Mouse (Mus musculus) Muller cell, postnatal 12 days (primary cell): ENCODE data around the gene Kifc3.
A peak's percentile ranks its signal among the peaks of the same experiment; 100 is the strongest.

Source experiments
- DNase-seq: peaks from one replicate; pipeline ENCODE4 v3.0.0-alpha.2; 2015; ENCODE audit errors: inconsistent ontology term

Gene Kifc3

DNA sequence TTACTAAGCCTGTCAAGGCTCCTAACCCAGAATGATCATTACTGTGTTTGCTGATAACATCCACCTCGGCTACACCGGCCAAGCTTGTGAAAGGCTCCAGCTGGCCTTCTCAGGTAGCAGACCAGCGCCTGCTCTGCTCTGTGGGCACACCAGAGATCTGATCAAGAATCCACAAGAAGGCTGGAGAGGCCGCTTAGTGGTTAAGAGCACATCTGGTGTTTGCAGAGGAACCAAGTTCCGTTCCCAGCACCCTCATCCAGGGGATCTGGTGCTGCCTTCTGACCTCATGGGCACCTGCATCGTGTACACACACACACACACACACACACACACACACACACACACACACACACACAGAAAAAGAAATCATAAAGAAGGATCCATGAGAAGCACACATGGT, 46.5 kb downstream of the Kifc3 start:
- no peak for DNase-seq

DNA sequence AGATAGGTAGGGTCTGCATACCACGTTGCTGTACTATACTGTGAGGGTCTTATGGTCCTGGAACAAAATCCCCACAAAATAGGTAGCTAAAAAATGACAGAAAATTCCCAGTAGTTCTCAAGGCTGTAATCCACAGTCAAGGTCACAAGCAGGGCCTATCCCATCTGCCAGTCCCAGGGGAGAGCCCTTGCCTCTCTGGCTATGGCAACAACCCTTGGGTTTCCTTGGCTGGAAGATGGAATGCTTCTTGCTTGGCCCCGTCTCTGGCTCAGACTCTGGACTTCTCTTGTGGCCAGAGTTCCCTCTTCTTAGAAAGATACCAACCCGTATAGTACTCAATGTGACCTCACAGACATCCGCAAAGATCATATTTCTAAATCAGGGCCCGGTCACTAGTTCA, 47.3 kb downstream of the Kifc3 start:
- no peak for DNase-seq

DNA sequence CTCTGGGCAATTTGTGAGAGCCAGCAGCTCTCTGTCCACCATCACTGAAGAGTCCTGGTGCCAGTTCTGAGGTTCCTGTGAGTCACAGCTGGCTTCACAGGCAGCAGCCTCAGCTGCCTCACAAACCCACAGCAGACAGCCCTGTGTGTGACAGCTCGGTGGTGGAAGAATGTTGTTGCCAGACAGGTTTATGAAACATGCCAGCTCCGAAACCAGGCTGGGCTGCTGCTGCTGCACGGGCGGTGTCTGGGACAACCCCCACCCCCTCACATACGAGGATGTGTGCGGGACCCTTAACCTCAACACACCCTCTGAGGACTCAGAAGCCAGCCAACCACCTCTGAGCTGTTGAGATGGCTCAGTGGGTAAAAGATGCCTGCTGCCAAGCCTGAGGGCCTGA, 48.0 kb downstream of the Kifc3 start:
- peak; percentile 57 for DNase-seq

DNA sequence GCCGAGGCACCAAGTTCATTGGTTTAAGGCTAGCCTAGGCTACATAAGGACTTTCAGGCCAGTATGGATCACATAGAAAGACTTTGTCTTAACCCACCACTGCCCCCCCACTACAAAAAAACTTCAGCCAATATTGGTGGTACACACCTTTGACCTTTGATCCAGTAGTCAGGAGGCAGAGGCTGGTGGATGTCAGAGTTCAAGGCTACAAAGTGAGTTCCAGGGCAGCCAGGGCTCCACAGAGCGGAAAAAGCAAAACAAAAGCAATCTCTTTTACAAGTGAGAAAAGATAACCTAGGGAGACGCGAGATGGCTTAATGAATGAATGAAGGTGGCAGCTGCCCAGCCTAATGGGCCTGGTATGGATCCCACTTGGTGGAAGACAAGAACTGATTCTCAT, 48.6 kb downstream of the Kifc3 start:
- no peak for DNase-seq

DNA sequence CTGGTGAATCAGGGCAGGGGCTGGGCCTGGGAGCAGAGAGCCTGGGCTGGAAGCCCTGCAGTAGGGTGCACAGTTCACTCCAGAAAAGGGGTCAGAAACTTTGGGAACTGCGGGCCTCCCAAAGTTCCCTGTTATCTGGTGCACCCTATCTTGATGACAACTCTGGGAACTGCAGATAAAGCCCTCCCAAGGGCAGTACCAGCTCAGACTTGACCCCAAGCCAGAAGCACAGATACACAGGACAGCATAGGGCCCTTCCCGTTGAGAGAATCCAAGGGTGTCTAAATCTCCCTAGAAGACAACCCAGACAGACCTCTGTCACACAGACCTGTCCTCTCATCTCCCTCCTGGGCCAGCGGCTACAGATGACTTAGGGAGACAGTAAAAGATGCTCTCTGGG, 52.0 kb downstream of the Kifc3 start:
- no peak for DNase-seq

DNA sequence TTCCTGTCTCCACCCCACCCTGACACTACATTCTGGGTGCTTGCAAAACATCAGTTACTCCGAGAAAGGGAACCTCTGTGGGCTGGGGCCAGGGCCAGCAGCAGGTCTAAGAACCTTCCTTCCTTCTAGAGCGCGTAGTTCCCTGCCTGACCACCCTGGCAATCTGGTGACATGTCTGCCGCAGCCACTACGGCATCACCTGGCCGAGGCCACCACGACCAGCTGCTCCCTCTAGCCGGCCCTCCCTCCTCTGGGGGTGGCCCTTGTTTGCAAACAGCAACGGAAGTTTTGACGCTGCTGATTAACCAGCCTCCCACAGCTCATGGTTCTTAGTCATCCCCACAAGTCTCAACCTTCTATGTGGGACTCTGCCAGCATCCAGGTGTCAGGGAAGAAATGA, 53.2 kb downstream of the Kifc3 start:
- no peak for DNase-seq

DNA sequence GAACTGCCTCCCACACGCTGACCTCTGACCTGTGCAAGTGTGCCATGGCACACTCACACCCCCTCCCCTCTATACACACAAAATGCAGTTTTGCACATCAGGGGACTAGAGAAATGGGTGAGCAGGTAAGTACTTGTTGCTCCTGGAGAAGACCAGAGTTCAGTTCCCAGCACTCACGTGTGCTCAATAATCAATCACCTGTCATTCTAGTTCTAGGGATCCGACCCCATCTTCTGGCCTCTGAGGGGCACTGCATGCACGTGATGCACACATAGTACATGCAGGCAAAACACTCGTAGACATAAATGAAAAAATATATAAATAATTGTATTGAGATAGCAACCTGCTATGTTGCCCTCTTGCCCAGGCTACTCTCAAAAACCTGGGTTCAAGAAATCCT, 55.8 kb downstream of the Kifc3 start:
- no peak for DNase-seq

DNA sequence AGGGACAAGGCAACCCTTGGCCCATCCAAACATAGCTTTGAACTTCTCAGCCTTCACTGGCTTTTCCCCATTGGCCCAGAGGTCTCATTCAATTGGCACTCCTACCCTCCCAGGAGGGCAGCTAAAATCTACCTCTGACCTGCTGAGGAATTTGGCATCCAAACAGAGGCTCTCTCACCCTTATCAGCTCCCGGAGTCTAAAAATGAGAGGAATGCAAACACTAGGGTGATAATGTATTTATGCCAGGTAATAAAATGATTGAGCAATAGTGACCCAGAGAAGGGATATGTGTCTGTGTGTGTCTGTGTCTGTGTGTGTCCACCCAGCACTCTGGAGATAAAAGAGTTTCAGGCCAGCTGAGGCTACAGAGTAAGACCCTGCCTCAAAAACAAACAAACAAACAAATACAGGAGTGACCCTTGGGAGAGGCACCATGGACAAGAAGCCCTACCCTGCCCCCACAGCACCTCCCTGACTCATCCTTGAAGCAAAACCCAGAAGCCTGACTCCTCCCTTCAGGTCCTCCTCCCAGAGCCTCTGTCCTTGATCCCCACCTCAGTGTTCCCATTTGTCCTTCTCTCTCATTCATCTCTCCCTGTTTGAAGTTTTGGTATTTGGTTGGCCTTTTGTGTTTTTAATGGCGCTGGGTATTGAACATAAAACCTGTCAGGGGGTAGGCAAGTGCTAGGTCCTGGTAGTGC, 56.4 kb downstream of the Kifc3 start:
- no peak for DNase-seq

DNA sequence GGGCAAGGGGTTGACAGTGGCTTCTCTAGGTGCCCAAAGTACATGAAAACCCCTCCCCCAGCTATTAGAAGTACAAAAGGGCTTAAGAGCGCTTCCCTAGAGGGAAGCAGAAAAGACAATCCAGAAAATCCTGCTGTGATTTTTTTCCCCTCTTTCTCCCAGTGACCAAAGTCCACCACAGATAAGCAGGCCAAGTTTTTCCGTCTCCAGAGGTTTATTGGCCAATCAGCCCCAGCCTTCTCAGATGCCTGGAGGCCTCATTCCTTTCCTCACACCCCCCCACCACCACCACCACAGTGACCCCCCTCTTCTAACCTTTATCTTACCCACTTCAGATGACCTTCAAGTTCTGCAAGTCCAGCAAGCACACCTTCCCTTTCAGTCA, 58.0 kb downstream of the Kifc3 start:
- DNase-seq: no peak

DNA sequence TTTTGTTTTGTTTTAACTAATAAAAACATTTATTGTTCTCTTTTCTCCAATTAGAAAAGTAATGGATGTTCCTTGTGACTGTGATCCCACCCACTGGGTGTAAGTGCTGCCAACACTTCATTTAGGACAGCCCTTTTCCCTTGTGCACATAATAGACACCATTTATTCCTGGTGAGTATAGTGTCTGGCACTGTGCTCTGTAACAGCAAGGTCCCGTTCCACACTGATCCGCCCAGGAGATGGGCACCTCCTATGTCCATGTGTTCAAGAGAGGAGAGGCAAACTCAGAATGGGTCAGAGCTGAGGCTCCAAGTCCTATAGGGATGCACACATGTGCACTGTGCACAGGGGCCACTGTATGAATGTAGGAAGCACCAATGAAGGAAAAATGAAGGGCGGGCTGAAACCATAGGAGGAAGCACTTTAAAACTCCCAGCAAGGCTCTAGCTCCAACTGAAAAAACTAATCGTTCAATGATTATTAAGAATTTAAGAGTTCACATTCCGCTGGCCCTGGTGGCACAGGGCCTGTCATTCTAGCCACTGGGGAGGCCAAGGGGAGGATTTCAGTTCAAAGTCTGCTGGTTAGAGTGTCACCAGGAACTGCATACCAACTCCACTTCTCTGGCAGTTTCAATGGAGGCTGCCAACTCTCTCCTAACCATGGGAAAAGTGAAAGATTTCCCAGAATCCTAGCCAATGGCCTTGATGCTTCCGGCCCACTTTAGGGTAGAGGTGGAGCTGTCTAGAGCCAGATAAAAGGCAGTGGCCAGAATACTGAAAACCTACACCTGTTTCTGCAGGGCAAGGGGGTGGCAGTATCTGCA, 58.6 kb downstream of the Kifc3 start:
- peak; percentile 79 for DNase-seq

DNA sequence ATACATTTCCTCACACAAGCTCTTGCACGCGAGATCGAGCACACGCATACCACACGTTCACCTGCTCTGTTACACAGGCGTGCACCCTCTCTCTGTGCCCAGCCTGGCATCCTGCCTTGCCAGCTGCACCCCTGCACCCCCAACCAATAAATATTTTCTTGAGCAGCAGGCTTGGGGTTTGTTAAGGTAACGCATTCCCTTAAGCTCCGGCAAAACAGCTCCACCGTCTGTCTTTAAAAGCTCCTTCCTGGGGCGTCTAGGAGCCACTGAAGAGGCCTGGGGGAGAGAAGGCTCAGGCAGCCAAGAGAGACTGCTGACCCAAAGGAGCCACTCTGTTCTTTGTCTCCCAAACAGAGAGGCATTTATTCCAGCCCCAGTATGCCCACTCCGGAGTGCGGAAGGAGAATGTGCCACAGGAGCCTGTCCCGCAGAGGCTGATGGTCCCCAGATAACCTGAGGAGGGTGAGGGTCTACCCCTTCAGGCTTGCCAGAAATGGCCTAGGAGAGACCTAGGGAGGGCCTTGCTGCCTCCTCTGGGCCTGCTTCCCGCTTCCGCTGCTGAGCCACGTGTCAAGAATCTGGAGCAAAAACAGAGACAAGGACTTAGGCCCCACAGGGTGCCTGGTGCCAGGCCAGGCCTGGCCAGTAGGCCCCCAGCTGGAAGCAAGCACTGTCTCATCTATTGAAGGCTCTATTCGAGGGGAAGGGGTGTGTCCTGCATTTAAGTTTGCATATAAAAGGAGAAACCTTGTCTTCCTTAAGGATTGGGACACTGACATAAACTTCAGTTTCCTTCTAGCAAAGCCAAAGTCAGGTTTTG, 59.4 kb downstream of the Kifc3 start:
- peak; percentile 79 for DNase-seq

DNA sequence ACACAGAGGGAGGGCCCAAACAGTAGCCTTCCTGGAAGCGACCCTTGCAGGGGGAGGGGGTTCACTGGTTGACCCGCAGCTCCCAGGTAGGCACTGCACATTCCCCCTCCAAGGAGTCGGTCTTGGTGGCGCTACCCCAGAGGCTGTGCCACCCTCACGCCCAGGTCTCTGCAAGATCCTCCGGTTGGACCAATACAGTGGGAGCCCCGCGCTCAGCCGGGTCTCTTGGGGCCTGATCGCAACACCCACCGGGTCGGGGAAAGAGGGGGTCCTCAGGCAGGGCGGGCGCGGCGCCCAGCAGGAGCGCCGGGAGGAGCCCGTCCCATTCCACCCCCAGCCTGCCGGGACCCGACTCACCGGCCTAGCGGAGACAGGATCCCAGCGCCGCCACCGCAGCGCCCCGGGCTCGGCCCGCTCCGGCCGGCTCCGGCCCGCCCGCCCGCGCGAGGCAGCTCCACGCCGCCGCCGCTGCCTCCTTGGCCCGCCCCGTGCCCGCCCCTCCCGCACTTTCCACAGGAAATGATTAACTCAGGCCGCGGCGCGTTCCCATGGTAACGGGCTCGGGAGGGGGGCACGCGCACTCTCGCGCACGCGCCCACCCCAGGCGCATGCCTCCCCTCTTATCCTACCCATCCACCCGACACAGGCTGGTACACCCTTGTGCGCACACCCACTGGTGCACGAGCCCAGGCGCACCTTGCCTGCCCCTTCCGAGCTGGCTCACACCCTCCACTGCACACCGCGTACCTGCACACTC, 60.4 kb downstream of the Kifc3 start:
- DNase-seq: peak; percentile 81

DNA sequence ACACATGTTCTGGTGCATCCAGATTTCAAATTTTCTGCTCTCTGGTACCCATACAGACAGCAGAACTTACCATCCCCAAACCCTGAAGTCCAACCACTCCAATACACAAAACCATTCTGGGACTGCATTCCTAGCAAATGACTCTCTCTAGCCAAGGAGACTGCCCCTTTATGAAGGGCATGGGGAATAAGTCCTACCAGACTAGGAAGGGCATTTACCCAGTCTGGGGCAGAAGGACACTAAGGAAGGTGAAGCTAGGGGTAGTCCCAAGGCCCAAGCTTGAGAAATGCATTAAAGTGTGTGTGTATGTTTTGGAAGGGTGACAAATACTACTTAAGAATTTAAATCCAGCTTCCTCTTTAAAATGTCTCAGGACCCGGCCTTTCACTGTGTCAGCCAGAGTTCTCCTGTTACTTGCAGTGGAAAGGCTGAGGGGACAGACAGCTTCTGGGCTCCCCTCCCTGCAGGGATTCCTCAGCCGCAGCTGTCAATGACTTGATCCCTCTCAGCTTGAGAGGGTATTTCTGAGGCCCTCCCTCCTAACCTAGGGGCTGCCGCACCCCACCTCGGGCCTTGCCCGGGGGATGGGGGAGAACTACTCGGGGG, 61.0 kb downstream of the Kifc3 start:
- DNase-seq: peak; percentile 71

DNA sequence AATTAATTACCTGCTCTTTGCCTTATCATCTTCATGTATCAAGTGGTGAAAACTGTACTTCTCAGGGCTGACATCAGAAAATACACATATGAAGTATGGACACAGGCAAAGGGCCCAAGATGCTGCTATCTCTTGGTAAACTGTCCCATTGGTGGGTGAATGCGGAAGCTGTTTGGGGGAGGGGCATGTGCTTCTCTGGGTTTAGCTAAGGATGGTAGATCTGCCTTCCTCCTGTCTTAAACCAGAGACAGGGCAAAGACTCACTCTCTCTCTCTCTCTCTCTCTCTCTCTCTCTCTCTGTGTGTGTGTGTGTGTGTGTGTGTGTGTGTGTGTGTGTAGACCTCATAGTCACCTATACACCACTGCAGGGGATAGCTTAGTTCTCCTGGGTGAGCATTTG, 61.6 kb downstream of the Kifc3 start:
- no peak for DNase-seq

DNA sequence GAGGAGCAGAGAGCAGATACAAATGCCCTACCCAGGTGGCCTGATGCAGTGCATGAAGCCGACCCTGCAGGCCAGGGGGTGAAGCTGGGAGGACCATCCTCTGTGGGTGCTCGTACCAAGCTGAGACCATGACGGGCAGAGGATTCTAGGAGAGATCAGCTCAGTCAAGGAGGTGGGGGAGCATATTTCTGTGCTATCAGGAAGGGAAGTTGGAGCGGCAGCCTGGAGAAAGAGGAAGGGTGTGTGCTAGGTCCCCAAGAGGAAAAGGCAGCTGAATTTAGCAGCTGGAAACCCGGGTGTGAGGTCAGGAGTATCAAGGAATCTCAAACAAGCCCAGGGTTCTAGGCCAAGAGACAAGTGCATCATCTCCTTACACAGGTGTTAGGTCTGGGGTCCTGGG, 62.1 kb downstream of the Kifc3 start:
- DNase-seq: no peak

DNA sequence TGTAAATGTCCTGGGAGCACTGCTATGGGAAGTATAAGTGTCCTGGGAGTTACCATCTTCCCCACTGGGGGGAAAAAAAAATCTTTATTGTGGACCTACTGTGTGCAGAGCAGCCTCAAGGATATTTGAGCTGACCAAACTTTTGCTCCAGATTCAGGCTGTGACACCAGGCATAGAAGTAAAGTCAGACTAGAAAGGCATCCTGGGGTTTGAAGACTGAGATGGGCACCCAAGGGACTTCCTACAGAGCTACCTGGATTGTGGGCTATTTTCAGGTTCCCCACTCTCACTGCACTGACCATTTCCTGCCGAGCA, 63.6 kb downstream of the Kifc3 start:
- no peak for DNase-seq

DNA sequence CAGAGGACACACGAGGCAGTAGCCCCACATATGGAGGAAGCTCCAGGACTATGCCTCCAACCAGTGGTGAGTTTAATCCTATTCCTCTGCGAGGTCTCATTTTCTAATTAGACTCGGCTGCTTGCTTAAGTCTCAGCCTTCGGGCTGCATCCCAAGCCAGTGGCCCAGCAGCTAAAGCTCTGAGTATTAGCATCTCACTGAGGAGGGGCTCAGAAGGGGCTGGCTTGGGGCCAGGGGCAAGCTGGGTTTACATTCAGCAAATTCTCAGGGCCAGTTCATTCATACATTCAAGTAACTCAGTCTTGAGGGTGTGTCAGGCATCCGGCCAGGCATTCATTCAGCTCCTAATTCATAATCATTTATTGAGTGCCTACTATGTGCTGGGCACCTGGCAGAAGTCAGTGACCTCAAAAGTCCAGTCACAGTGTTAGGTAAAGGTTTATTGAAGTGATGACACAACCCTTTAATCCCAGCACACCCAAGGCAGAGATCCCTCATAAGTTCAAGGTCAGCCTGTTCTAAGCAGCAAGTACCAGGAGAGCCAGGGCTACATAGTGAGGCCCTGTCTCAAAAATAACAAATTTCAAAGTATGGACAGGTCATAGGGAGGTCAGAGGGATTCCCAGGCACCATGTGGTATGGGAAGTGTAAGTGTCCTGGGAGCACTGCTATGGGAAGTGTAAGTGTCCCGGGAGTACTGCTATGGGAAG, 64.1 kb downstream of the Kifc3 start:
- peak; percentile 84 for DNase-seq

DNA sequence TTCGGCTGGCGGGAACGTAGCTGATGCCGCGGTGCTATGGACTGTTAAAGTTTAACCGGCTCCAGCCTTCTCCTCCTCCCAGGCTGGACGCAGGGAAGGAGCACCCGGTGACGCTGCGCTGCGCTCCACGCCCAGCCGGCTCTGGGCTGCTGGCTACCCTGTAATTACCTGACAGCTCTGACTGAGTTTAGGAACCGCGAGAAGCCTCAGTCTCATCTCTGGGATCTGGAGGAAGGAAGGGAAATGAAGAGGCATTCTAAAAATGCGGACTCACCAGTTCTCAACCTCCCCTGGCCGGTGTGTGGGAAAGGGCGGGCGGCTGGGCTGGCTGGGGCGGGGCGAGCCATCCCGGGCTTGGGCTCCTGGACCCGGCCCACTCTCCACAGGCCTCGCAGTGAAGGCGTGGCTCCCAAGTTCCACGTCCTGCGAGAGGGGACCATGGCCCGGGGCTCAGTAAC, 64.9 kb downstream of the Kifc3 start:
- DNase-seq: peak; percentile 88

DNA sequence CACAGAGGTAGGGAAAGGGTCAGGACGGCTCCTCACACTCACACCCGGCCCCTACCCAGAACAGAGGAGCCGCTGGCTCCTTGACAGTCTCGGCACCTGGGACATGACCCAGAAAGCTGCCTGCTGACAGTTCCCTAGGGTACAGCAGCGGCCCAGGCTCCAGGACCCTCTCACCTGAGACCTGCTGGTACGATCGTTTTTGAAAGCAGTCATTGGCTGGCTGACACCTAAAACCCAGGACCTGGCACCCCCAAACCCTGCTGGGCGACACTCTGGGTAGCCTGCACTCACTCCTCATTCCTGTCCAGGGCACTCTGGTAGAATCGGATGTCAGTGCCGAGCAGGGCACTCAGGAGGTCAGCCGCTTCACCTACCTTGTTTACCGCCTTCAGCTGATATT, 65.4 kb downstream of the Kifc3 start:
- DNase-seq: no peak

DNA sequence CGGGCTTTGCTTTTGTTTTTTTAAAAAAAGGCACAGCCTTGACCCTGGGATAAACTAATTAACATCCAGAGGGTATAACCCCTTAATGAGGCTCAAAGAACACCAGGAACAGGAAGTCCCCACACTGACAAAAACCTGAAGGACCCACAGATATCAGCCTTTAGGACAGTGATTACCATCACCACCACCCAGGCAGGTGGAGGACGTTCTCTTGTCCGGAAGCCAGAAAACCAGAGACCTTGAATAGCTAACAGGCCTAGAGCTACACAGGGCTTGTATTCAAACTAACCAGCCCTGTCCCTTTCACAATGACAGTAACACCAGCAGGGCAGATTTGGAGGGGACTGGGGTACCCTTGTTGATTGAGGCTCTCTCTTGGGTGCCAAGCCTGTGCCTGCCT, 66.4 kb downstream of the Kifc3 start:
- no peak for DNase-seq

DNA sequence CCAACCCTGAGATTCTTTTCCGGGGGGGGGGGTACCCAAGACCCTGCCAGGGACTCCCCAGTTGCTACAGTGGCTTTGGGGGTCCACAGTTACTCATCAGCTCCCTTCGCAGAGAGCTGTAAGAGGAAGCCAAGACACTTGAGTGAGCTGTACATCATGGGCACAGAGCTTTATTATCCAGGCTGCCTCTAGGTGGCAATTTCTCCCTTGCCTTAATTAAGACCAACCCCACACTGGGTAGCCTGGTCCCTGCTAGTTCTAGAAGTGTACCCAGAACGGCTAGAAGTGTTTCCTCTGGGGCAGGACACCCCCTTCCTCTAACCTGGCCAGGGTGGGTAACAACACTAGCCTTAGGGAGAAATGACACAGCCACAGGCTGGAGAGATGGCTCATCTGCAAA, 67.4 kb downstream of the Kifc3 start:
- DNase-seq: no peak
